Mouse (Mus musculus) v-Abl transformed pro-B cells (cell line): Measurements from ENCODE around the gene Dnah3.

Source experiments
- in situ Hi-C, 2 experiments: fragments of 400-800 bp; cut with MboI; formaldehyde crosslinking; loops; one replicate each; pipeline ENCODE4 v1.15.1; 2025; ENCODE audit not compliant: unreplicated experiment in 2 of 2

Dnah3 gene

GRCm38 (mm10) chr7:119960006-119960405 lies 135.1 kb downstream of the Dnah3 start:
- in situ Hi-C loops: no loop called here

DNA sequence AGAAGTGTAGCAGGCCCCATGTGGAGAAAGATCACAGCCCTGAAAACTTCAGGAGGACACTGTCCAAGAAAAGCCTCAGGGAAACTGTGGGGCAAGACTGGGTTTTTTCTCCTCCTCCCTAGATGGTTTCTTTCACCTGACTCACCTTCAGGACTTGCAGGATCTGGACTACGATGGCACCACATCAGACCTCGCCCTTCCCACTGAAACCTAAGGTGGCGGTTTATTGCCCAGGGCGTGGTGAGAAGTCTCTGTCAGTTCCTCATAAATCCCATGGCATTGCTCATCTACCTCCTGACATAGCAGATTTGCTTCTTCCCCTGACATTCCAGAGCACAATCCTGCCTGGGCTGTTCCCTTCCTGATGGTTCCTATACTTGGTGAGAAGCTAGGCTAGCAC lies 135.6 kb downstream of the Dnah3 start:
- in situ Hi-C loops: no loop called here

DNA sequence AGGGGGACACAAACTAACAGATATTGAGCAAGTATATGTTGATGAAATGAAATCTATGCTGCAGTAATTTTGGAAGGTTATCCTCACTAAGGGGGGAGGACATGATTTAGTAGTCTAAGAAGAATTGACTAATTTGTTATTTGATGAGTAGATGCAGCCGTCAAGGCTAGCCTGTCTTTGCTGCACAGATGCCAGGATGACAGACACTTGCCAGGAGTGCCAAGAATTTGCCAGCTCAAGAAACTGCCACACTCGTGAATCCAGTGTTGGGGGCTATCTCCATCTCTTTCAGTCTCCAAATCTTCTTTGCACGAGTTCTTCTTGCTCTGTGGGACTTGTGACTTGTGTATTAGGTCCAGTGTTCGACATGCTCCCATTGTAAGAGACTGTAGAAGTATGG lies 136.0 kb downstream of the Dnah3 start:
- in situ Hi-C loops: no loop called here

- in situ Hi-C loops: no loop called here
Observed at GRCm38 (mm10) chr7:119957421-119957820, 137.7 kb downstream of the Dnah3 start.

DNA sequence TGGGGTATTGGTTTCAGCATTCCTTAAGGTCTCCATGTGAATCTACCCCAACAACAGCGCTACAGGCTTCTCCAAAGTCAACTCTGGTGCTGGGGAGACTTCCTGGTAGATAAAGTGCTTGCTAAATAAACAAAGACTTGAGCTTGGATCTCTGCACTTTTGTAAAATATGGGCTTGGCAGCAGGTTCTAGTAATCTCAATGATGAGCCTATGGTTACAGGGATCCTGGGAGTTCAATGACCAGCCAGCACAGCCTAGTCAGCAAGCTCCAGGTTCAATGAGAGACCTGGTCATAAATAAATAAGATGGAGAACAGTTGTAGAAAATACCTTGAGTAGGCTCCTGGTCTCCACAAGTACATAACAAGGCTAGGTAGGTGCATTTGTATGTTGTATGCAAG lies 141.0 kb downstream of the Dnah3 start:
- in situ Hi-C loops: no loop called here

DNA sequence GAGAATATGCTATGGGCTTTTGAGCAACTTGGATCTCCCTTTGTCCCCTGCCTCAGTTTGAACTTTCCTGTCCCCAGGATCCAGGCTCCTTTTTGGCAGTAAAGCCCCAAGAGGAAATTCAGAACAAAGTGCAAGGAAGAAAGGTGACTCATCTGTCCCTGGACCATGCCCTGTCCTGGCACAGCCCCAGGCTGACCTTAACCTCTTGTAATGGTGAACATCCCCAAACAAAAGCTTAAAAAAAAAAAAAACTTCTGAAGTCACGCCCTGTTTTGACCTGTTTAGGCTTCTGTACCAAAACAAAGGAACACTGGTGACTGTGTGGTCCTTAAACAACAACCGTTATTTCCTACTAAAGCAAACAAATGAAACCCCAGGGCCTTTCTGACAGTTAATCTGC lies 153.5 kb downstream of the Dnah3 start:
- in situ Hi-C loops: no loop called here

DNA sequence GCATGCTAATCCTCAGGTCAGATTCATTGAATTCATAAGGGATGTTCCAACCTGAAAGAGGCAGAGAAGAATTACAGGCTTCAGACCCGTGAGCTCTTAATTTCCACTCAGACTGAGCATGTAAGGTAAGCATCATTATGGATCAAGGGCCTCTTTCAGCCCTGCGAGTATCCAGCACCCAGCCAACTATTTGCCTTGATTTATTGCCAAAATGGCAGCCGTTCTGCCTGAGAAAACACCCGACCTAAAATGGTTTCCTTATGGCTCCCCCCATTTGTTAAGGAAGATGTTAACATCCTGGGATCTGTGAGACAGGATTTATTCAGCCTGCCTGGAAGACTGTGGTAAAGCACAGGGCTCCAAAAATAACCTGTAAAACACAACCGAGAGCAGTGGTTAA lies 158.0 kb downstream of the Dnah3 start:
- in situ Hi-C loops: no loop called here

DNA sequence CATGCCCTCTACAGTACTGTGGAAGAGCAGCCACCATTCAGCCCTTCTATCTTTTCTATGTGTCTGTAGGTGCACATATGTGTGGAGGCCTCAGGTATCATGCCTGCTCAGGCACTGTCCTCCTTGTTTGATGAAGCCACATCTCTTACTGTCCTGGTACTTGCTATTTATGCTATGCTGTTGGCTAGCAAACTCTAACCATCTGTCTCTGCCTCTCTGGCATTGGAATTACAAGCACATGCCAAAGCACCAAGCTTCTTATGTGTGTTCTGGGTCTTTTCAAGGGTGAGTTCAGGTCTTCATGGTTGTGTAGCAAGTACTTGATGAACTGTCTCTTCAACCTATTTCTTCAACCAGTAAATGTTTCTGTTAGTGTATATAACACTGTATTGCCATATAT lies 158.8 kb downstream of the Dnah3 start:
- in situ Hi-C loops: no loop called here

DNA sequence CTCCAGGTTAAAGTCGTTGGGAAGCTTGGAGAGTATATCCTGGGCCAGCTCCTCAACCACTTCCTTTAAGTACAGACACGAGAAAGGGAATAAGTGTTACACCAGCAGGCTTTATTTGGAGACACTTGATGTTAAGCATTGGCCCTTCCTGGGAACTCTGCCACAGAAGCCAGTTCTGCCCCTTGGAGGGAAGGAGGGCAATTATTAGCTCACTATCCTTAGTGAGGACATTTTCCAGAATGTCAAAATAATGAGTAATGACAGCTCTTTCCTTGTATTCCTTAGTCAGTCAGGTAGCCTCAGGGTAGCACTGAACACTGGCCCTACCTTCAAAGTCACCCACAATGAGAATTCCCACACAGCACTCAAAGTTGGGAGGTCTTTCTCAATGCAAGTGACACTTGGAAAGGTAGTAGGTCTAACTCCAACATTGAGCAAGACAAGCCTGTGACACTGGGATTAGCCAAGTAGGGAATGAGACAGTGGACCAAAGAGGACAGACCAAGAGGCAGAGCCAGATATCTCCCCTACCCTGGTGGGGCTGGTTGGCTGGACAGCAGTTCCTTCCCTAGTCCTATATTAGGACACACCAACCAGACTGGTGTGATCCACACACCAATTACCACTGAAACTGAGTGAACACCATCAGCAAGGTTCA lies 166.2 kb downstream of the Dnah3 start:
- in situ Hi-C loops: no loop called here

DNA sequence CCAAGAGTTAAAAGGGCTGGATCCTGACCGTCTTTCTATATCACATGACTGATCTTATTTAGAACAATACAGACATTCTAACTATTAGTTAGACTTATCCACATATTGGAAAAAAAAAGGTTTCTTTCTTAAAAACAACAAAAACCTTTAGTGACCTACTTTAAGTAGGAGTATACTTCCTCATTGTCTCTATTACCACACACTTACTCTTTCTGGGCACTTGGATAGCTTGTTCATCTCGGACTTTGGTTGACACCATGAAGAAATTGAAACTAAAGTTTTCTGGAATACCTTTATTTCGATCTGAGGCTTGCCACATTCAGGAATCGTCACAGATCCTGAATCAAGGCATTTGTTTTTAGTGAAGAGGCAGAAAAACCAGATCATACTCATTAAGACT lies 174.0 kb downstream of the Dnah3 start:
- in situ Hi-C loops: no loop called here

GRCm38 (mm10) chr7:119920457-119920856 lies 174.6 kb downstream of the Dnah3 start:
- in situ Hi-C loops: no loop called here

DNA sequence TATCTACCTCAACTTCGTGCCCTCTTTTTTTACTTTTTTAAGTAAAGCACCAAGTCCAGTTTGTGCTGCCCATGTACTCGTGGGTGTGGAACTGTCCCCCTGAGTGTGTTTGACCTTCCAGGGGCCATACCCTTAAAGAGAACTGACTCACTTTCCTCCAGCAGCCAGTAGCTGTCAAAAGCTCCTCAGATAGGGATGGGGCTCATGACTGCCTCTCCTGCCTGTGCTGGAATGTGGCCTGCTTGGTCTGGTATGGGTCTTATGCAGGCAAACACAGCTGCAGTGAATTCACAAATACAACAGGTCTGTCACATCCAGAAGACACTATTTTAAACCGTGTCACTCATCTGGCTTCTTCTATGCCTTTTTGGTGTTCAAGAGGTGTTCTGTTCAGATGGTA lies 183.4 kb downstream of the Dnah3 start:
- in situ Hi-C loops: no loop called here

- in situ Hi-C loops: no loop called here
Observed at GRCm38 (mm10) chr7:119906523-119907215, 188.4 kb downstream of the Dnah3 start.

GRCm38 (mm10) chr7:119899386-119900057 lies 195.6 kb downstream of the Dnah3 start:
- in situ Hi-C loops: no loop called here

DNA sequence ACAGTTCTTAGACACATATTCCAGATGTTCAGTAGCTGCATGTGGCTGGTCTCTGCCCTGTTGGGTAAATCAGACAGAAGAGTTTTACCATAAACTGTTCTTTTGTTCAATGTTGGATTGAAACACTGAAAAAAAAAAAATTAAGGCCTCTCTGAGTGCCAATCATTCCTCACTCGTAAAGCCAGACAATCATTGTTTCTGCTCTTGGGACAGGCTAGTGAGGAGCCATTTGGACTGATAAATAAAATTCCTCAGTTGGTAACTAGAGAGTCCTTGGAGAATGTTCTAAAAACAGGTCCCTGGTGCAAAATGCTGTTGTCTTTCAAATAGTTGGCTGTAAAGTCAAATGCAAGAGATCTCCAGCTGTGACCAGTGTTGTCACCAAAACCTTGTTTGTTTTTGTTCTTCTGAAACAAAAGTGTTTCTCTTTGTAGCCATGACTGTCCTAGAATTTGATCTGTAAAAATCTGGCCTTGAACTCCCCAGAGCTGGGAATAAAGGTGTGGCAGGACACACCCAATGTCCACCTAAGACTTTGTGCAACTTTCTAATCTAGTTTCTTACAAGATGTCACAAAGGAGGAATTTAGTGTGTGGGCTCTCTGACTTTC lies 196.7 kb downstream of the Dnah3 start:
- in situ Hi-C loops: no loop called here

- in situ Hi-C loops: no loop called here
Observed at GRCm38 (mm10) chr7:119897521-119898109, 197.5 kb downstream of the Dnah3 start.

GRCm38 (mm10) chr7:119895639-119896512 lies 199.2 kb downstream of the Dnah3 start, which contains the start of the genes Lyrm1 and Dcun1d3:
Lyrm1 (plus strand) TSS chr7:119895861.
Dcun1d3 (minus strand) TSS chr7:119896298.
- in situ Hi-C loops: no loop called here

GRCm38 (mm10) chr7:119894818-119895544 lies 200.1 kb downstream of the Dnah3 start:
- in situ Hi-C loops: no loop called here

DNA sequence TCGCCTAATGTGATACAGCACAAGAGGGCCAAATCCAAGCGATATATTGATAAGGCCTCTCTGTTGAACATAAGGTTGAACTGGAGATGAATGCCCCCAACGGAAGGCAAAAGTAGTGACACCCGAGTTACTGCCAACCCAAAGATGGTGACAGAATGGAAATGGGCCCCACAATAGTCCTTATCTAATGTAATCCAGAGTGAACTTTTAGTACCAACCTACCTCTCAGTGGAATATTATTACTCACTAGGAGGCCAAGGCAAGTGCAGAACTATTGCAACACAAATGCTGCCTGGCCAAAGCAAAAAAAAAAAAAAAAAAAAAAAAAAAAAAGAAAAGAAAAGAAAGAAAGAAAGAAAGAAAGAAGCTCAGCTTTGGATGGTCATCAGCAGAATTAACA lies 202.3 kb downstream of the Dnah3 start:
- in situ Hi-C loops: no loop called here
